Mouse (Mus musculus): ENCODE results near the gene Fmo2.

Fmo2 gene

GRCm38 (mm10) chr1:162897838-162898811, at the start of gene Fmo2:
Fmo2 (minus strand) TSS chr1:162898726.
- DNase-seq (ENCODE audit: low spot score in 2 of 2): no peak

- DNase-seq (ENCODE audit: low spot score in 2 of 2): no peak
Observed at GRCm38 (mm10) chr1:162947934-162948333, 49.4 kb upstream of the Fmo2 start.

GRCm38 (mm10) chr1:162946837-162947558, 48.5 kb upstream of the Fmo2 start:
- DNase-seq (ENCODE audit: low spot score in 2 of 2): no peak

DNA sequence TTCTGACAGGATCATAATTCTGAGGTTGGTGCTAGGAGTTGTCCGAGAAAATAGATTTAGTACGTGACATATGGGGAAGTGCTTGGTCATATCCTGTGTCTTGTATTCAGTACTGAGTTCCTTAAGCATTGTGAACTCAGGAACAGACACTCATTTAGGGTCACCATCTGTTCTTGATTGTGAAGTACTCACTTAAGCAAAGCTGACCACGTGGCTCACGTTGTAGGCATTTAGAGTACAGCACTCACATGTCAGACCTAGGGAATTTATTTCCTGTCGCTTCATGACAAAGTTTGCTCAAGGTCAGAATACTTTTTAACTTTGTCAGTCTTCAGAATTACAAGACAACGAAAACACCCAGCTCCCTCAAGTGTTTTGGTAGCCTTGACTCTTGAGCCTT, 45.2 kb upstream of the Fmo2 start:
- DNase-seq (ENCODE audit: low spot score in 2 of 2): no peak

GRCm38 (mm10) chr1:162938696-162939351, 40.3 kb upstream of the Fmo2 start:
- peak in 1 of 2 experiments; percentile 57 for DNase-seq (ENCODE audit: low spot score in 2 of 2)

DNA sequence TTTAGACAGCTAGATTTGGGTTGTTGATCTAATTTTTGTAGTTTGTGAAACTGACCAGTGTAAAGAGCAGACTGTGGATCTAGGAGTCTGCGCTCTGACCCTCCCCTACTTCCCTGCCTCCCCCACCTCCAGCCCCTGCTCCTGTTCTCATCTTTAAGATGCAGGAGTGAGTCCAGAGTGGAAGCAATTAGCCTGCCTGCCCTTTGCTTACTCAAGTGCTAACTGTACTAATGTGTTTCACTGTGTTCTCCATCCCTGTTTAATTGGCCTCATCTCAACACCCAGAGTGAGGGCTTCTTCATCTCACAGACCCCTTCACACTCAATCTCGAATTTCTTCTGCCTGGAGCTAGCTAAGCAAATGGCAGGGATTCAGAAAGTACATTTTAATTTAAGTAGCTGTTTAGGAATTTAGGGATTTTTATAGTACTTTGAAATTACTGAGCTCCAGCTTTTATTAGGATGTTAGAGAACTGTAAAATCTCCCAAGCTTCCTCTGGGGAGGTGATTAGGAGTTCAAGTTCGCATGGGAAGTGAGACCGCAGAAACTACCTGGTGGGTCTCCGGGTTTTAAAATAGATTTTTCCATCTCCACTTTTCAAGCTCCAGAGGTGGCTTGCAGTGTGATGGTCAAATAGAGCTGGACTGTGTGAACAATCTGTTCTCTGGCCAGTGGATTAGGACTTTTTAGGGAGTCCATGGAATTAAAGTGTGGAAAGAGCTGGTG, 39.6 kb upstream of the Fmo2 start:
- no peak for DNase-seq (ENCODE audit: low spot score in 2 of 2)

DNA sequence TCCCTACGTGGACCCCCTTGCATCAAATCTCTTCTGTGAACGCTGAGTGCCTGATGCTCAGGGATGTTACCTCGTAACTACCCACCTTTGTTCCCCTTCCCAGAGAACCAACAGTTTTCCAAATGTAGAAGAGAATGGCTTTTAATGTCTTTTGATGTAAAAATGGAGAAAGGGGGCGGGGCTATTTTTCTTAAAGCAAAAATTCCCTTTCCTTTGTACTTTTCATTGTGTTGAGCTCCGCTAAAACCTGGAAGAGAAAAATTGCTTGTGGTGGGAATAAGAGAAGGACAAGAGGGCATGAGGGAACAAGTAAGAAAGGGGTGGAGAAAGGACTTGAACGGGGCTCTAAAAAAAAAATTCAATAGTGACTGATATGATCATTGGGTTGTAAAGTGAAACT, 38.9 kb upstream of the Fmo2 start, which contains the start of gene Fmo6:
Gene Fmo6, minus strand, starts transcription at position 101 of the 400 bp plus-strand sequence.
- DNase-seq (ENCODE audit: low spot score in 2 of 2): no peak

DNA sequence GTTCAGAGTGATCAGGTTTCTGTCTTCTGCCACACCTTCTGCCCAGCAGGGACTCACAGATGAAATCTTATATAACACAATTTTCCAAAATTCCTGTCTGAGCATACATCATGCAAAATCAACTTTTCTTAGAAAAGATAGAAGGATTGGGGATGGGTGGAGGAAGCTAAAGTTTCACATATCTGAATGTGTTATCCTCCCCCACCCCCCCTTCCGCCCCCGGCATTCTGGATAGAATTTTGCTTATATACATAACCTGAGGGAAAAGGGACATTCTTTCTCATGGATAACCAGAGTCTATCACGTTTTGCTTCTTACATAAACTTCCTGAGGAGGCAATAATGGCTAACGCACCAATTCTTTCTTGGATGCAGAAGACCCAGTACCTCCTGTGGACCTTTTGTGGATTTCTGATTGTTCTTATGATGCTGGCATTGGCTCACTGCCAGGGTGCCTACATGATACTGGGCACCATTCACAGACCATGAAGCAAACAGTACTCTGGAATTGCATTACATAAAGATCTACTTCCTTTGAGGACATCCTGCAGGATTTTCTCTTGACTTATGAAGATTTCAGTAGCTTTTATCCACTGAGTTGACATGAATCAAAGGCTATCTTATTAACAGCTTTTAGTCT, 36.0 kb upstream of the Fmo2 start:
- DNase-seq (ENCODE audit: low spot score in 2 of 2): no peak

GRCm38 (mm10) chr1:162932386-162932785, 33.9 kb upstream of the Fmo2 start:
- no peak for DNase-seq (ENCODE audit: low spot score in 2 of 2)

DNA sequence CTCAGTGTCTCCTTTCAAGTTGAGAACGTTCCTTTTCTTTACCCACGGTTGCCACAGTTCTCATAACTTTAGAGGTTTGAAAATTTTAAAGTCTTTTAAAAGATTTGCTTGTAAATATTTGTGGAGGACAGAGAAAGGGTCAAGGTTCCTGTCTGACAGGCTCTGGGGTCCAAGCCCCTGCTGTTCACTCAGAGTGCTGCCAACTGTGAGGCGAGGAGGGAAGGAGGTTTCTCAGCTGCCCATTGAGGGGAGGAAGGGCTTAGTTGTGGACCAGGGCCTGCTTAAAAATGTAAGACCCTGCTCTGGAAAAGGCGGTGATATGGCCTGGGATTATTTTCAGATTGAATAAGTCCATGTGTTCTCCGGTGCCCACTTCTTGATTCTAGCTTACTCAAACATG, 33.4 kb upstream of the Fmo2 start:
- no peak for DNase-seq (ENCODE audit: low spot score in 2 of 2)

- no peak for DNase-seq (ENCODE audit: low spot score in 2 of 2)
Observed at GRCm38 (mm10) chr1:162931310-162931875, 32.9 kb upstream of the Fmo2 start.

DNA sequence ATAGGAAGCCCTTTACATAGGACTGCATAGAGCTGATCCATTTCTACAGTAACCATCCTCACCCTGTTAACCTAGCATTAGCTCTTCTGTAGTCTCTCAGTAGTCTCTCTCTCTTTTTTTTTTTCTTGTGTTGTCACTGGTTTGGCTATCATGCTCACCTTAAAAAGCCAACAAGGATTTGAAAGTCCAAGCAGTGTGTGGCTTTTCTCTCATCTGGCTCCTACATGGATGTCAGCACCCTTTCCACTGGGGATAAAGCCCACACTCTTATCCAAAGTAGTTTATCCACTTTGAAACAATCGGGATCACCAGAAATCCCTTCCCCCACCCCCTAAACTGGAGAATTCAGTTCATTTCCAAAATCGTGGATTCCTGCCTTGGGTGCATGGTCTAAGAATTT, 32.1 kb upstream of the Fmo2 start:
- DNase-seq (ENCODE audit: low spot score in 2 of 2): no peak

DNA sequence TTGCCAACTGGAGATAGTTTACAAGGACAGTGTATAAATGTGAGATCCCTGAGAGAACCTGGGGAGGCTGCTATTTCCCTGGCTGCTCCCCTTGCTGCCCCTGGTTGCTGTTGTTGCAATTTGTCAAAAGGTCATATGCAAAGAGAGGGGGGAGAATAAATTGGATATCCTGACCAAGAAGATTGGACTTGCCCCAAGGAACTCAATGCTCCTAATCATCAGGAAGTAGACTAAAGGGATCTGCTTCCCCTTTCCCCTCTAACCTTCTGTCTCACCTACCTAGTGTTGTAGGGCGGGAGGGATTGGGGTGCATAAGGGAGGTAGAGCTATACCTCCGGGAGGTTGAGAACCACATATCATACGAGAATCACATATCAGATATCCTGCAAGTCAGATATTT, 30.6 kb upstream of the Fmo2 start:
- DNase-seq (ENCODE audit: low spot score in 2 of 2): no peak

- DNase-seq (ENCODE audit: low spot score in 2 of 2): no peak
Observed at GRCm38 (mm10) chr1:162925121-162925520, 26.6 kb upstream of the Fmo2 start.

- no peak for DNase-seq (ENCODE audit: low spot score in 2 of 2)
Observed at GRCm38 (mm10) chr1:162916661-162917060, 18.1 kb upstream of the Fmo2 start.

- DNase-seq (ENCODE audit: low spot score in 2 of 2): no peak
Observed at GRCm38 (mm10) chr1:162914932-162915556, 16.5 kb upstream of the Fmo2 start.

- DNase-seq (ENCODE audit: low spot score in 2 of 2): no peak
Observed at GRCm38 (mm10) chr1:162912085-162912484, 13.6 kb upstream of the Fmo2 start.

- no peak for DNase-seq (ENCODE audit: low spot score in 2 of 2)
Observed at GRCm38 (mm10) chr1:162901879-162902278, 3.4 kb upstream of the Fmo2 start.

- DNase-seq (ENCODE audit: low spot score in 2 of 2): peak in 1 of 2 experiments; percentile 84
Observed at GRCm38 (mm10) chr1:162895900-162896299, 2.6 kb downstream of the Fmo2 start.

- DNase-seq (ENCODE audit: low spot score in 2 of 2): no peak
Observed at GRCm38 (mm10) chr1:162893014-162893413, 5.5 kb downstream of the Fmo2 start.
